Comparison of ENCODE assay signal across 8 mouse cellular contexts in genomic region chr8:88454048-88454696, GRCm38 (mm10).
DNase-seq lines count a peak whose midpoint lies in the region; ATAC-seq lines count a peak whose summit lies in the region.

No protein-coding gene starts in this region.

- H3K9me3 ChIP-seq in embryonic facial prominence, embryonic 11.5 days (replicated peaks; ENCODE audit: control insufficient read depth, low read length) = peaks cover 3% of the 10 kb centered on the region
- H3K9me3 ChIP-seq in heart, embryonic 15.5 days (replicated peaks) = no peaks in the 10 kb centered on the region
- no peaks in the 10 kb centered on the region for H3K9me3 ChIP-seq in liver, embryonic 16.5 days (replicated peaks; ENCODE audit: control insufficient read depth, low read length)
- no peaks in the 10 kb centered on the region for H3K9me3 ChIP-seq in neural tube, embryonic 14.5 days (ENCODE audit: control insufficient read depth, low read length)

- H3K4me1 ChIP-seq in embryonic facial prominence, embryonic 11.5 days (ENCODE audit: control insufficient read depth, insufficient read depth, low read length) = peaks cover 20% of the 10 kb centered on the region
- H3K4me1 ChIP-seq in heart, embryonic 15.5 days (replicated peaks) = peaks cover 31% of the 10 kb centered on the region
- H3K4me1 ChIP-seq in liver, embryonic 16.5 days (ENCODE audit: control insufficient read depth, low read depth, low read length) = no peaks in the 10 kb centered on the region; the same call in 1 of the 2 replicates
- H3K4me1 ChIP-seq in neural tube, embryonic 14.5 days (ENCODE audit: control insufficient read depth, insufficient read depth, low read length) = peaks cover 9% of the 10 kb centered on the region

- no peaks in the 10 kb centered on the region for H3K36me3 ChIP-seq in embryonic facial prominence, embryonic 11.5 days (replicated peaks; ENCODE audit: control insufficient read depth, insufficient read depth, low read depth, low read length)
- no peaks in the 10 kb centered on the region for H3K36me3 ChIP-seq in heart, embryonic 15.5 days
- no peaks in the 10 kb centered on the region for H3K36me3 ChIP-seq in liver, embryonic 16.5 days (ENCODE audit: control insufficient read depth, insufficient read depth)
- no peaks in the 10 kb centered on the region for H3K36me3 ChIP-seq in neural tube, embryonic 14.5 days (ENCODE audit: control insufficient read depth, insufficient read depth, low read length)

- H3K27ac ChIP-seq in embryonic facial prominence, embryonic 11.5 days (replicated peaks; ENCODE audit: low read depth, low read length) = peak overlapping the region; percentile 75
- H3K27ac ChIP-seq in heart, embryonic 15.5 days = no peak overlapping the region
- no peak overlapping the region for H3K27ac ChIP-seq in liver, embryonic 16.5 days (ENCODE audit: low read length)
- H3K27ac ChIP-seq in neural tube, embryonic 14.5 days (ENCODE audit: low read depth, low read length) = peak overlapping the region; percentile 78

- H3K27me3 ChIP-seq in embryonic facial prominence, embryonic 11.5 days (ENCODE audit: control insufficient read depth, insufficient read depth, low read length) = peaks cover 12% of the 10 kb centered on the region
- H3K27me3 ChIP-seq in heart, embryonic 15.5 days = peaks cover 70% of the 10 kb centered on the region
- H3K27me3 ChIP-seq in liver, embryonic 16.5 days (ENCODE audit: control insufficient read depth, insufficient read depth, low read depth, low read length) = peaks cover 63% of the 10 kb centered on the region
- peaks cover 3% of the 10 kb centered on the region; the same call in 1 of the 2 replicates for H3K27me3 ChIP-seq in neural tube, embryonic 14.5 days (ENCODE audit: control insufficient read depth, insufficient read depth, low read length)

- H3K4me2 ChIP-seq in embryonic facial prominence, embryonic 11.5 days (ENCODE audit: low read depth, low read length) = peak overlapping the region; percentile 97
- peak overlapping the region; percentile 99 for H3K4me2 ChIP-seq in heart, embryonic 15.5 days
- H3K4me2 ChIP-seq in liver, embryonic 16.5 days (ENCODE audit: low read depth, low read length) = peak overlapping the region; percentile 61
- peak overlapping the region; percentile 98 for H3K4me2 ChIP-seq in neural tube, embryonic 14.5 days (ENCODE audit: low read depth, low read length)

- peak overlapping the region; percentile 47 for H3K4me3 ChIP-seq in embryonic facial prominence, embryonic 11.5 days (ENCODE audit: low read depth, low read length)
- H3K4me3 ChIP-seq in heart, embryonic 15.5 days = peak overlapping the region; percentile 64
- peak overlapping the region; percentile 44 for H3K4me3 ChIP-seq in liver, embryonic 16.5 days (ENCODE audit: low read depth, low read length)
- H3K4me3 ChIP-seq in neural tube, embryonic 14.5 days (ENCODE audit: low read depth, low read length) = peak overlapping the region; percentile 53

- ATAC-seq in embryonic facial prominence, embryonic 11.5 days (replicated peaks; ENCODE audit: insufficient number of reproducible peaks, low FRiP score, low TSS enrichment, low read depth) = peak; percentile 41
- ATAC-seq in heart, embryonic 15.5 days (replicated peaks; ENCODE audit: insufficient number of reproducible peaks, insufficient read depth, low FRiP score, low read depth) = peak; percentile 44; the same call in 1 of the 2 replicates
- ATAC-seq in liver, embryonic 16.5 days (ENCODE audit: low read depth) = no peak
- ATAC-seq in neural tube, embryonic 14.5 days (ENCODE audit: low read depth) = peak; percentile 82

- under 1% methylated on average over 61 of the region's 75 CpGs for WGBS in embryonic facial prominence, embryonic 11.5 days
- under 1% methylated on average over 71 of the region's 75 CpGs for WGBS in heart, embryonic 15.5 days
- under 1% methylated on average over 63 of the region's 75 CpGs for WGBS in liver, embryonic 16.5 days (ENCODE audit: insufficient replicate concordance)
- under 1% methylated on average over 70 of the region's 75 CpGs for WGBS in neural tube, embryonic 14.5 days

- DNase-seq in thymus, postnatal 0 days (ENCODE audit: low spot score) = peak; percentile 21
- no peak for DNase-seq in thymus, postnatal 25 days
- peak; percentile 84 for DNase-seq in embryonic facial prominence, embryonic 11.5 days (ENCODE audit: low spot score)
- DNase-seq in kidney, postnatal 4 days = peak; percentile 72 to 83
- peak; percentile 13 for DNase-seq in urinary bladder, postnatal 25 days (ENCODE audit: low spot score)

- H3K9ac ChIP-seq in embryonic facial prominence, embryonic 11.5 days (replicated peaks; ENCODE audit: low read length) = peak overlapping the region; percentile 73
- H3K9ac ChIP-seq in heart, embryonic 15.5 days = peak overlapping the region; percentile 58
- H3K9ac ChIP-seq in liver, embryonic 16.5 days (ENCODE audit: low read depth, low read length) = 0 out of 2 replicates have a peak overlapping the region, but pooled peaks have one; percentile 9
- peak overlapping the region; percentile 80 for H3K9ac ChIP-seq in neural tube, embryonic 14.5 days (replicated peaks; ENCODE audit: low read depth, low read length)

Comparison
In these comparisons a context has a peak if more than half of its experiments do, and no peak if none do; other contexts are left out.
1. H3K27ac ChIP-seq: peak in embryonic facial prominence, embryonic 11.5 days (single experiment) and neural tube, embryonic 14.5 days (single experiment); none in heart, embryonic 15.5 days (single experiment) and liver, embryonic 16.5 days (single experiment).
2. H3K9ac ChIP-seq: peak in every context shown above with its lines; median percentile 80 in neural tube, embryonic 14.5 days; 73 in embryonic facial prominence, embryonic 11.5 days; 58 in heart, embryonic 15.5 days; 9 in liver, embryonic 16.5 days.
3. Peak in every context shown above with its lines, with median percentiles within 50 percentile points of each other: H3K4me2 ChIP-seq and H3K4me3 ChIP-seq.